Mouse (Mus musculus) CH12.LX (cell line): ENCODE results near the gene Tdrd7. TPM values are rescaled to one million over a fixed set of nuclear protein-coding genes. Genes with fewer than 3 reads are reported as not detected.

Source experiments
- DNase-seq: peaks from one replicate; pipeline ENCODE4 v3.0.0-alpha.2; 2013; ENCODE audit errors: extremely low read depth
- H3K27ac ChIP-seq: 2 replicates; pipeline ENCODE4 v1.5.1; 2012; ENCODE audit warnings: low read depth, mild to moderate bottlenecking, control low read depth, moderate library complexity; ENCODE audit not compliant: insufficient read depth
- H3K27me3 ChIP-seq: replicated peaks from 2 replicates; pipeline ENCODE3; 2012; ENCODE audit warnings: inconsistent platforms
- H3K36me3 ChIP-seq, 2 experiments: replicated peaks in 1 of 2; 2 replicates each; pipeline versions ENCODE3 to v1.6.1; 2012; ENCODE audit warnings: inconsistent platforms in 1 of 2, low read length in 1 of 2, mild to moderate bottlenecking in 1 of 2, mixed read lengths in 1 of 2, moderate library complexity in 1 of 2; ENCODE audit not compliant: control insufficient read depth in 1 of 2, insufficient read depth in 1 of 2
- H3K4me1 ChIP-seq, 2 experiments: 2 replicates each; pipeline ENCODE4 v1.6.1; 2012; ENCODE audit warnings: inconsistent platforms in 1 of 2, moderate library complexity in 1 of 2; ENCODE audit not compliant: insufficient read depth in 2 of 2, control insufficient read depth in 1 of 2
- H3K4me2 ChIP-seq: 2 replicates; pipeline ENCODE4 v1.6.1; 2012; ENCODE audit warnings: low read depth, mild to moderate bottlenecking, control low read depth; ENCODE audit not compliant: poor library complexity, insufficient read depth, severe bottlenecking
- H3K4me3 ChIP-seq, 3 experiments: fragments of 150-350 bp in 1 of 3; sonication (generic) in 1 of 3; replicated peaks in 1 of 3; 2 replicates each; pipeline versions ENCODE3 to v1.5.1; 2011 to 2012; ENCODE audit warnings: low read depth in 2 of 3, low read length in 2 of 3, mild to moderate bottlenecking in 2 of 3, moderate library complexity in 2 of 3, control low read depth in 1 of 3, improper control_type of control experiment in 1 of 3, inconsistent platforms in 1 of 3, mixed read lengths in 1 of 3; ENCODE audit not compliant: poor library complexity in 1 of 3
- H3K79me2 ChIP-seq: replicated peaks from 2 replicates; pipeline ENCODE4 v1.6.1; 2012; ENCODE audit warnings: mild to moderate bottlenecking, moderate library complexity; ENCODE audit not compliant: control insufficient read depth, poor library complexity, insufficient read depth, severe bottlenecking; ENCODE audit errors: extremely low read depth
- H3K9ac ChIP-seq: 2 replicates; pipeline ENCODE4 v1.6.1; 2012; ENCODE audit warnings: low read depth, mild to moderate bottlenecking, control low read depth, moderate library complexity; ENCODE audit not compliant: insufficient read depth
- H3K9me3 ChIP-seq: replicated peaks from 2 replicates; pipeline ENCODE3; 2012; ENCODE audit warnings: low read length, inconsistent platforms, mixed read lengths
- CHD1 ChIP-seq: IDR thresholded peaks from 2 replicates; pipeline ENCODE4 v1.6.1; 2012; ENCODE audit warnings: low read depth, low read length, improper control_type of control experiment, inconsistent platforms
- E2F4 ChIP-seq: IDR thresholded peaks from 2 replicates; pipeline ENCODE4 v1.6.1; 2011; ENCODE audit warnings: low read depth, low read length, improper control_type of control experiment; ENCODE audit not compliant: insufficient replicate concordance
- EP300 ChIP-seq: IDR thresholded peaks from 2 replicates; pipeline ENCODE4 v1.6.1; 2011; ENCODE audit warnings: low read length, improper control_type of control experiment
- ETS1 ChIP-seq: conservative IDR thresholded peaks from 2 replicates; pipeline ENCODE4 v1.6.1; 2012; ENCODE audit warnings: low read depth, mild to moderate bottlenecking, inconsistent platforms, low read length, improper control_type of control experiment, moderate library complexity
- GABPA ChIP-seq: IDR thresholded peaks from 2 replicates; pipeline ENCODE4 v1.6.1; 2012; ENCODE audit warnings: low read depth, low read length, improper control_type of control experiment, inconsistent platforms; ENCODE audit not compliant: insufficient replicate concordance
- HCFC1 ChIP-seq: IDR thresholded peaks from 2 replicates; pipeline ENCODE4 v1.6.1; 2012; ENCODE audit warnings: low read depth, mild to moderate bottlenecking, inconsistent platforms, low read length, improper control_type of control experiment
- IRF4 ChIP-seq: IDR thresholded peaks from 2 replicates; pipeline ENCODE4 v1.6.1; 2014; ENCODE audit warnings: low read depth, mild to moderate bottlenecking, inconsistent platforms, low read length, improper control_type of control experiment
- JUND ChIP-seq: conservative IDR thresholded peaks from 2 replicates; pipeline ENCODE4 v1.6.1; 2011; ENCODE audit warnings: low read depth, low read length, improper control_type of control experiment
- KAT2A ChIP-seq: IDR thresholded peaks from 2 replicates; pipeline ENCODE4 v1.6.1; 2012; ENCODE audit warnings: low read length, improper control_type of control experiment, inconsistent platforms; ENCODE audit not compliant: insufficient replicate concordance
- MAFK ChIP-seq: IDR thresholded peaks from 2 replicates; pipeline ENCODE4 v1.6.1; 2011; ENCODE audit warnings: low read length, improper control_type of control experiment; ENCODE audit not compliant: insufficient replicate concordance
- MAX ChIP-seq: IDR thresholded peaks from 2 replicates; pipeline ENCODE4 v1.6.1; 2011; ENCODE audit warnings: low read length, improper control_type of control experiment
- MEF2A ChIP-seq: IDR thresholded peaks from 2 replicates; pipeline ENCODE4 v1.6.1; 2014; ENCODE audit warnings: low read depth, mild to moderate bottlenecking, inconsistent platforms, low read length, improper control_type of control experiment, borderline replicate concordance
- MXI1 ChIP-seq: IDR thresholded peaks from 2 replicates; pipeline ENCODE4 v1.6.1; 2011; ENCODE audit warnings: mild to moderate bottlenecking, low read depth, low read length, improper control_type of control experiment
- MYC ChIP-seq: IDR thresholded peaks from 2 replicates; pipeline ENCODE4 v1.6.1; 2011; ENCODE audit warnings: low read depth, mild to moderate bottlenecking, improper control_type of control experiment, low read length
- POLR2A ChIP-seq: IDR thresholded peaks from 2 replicates; pipeline ENCODE4 v1.6.1; 2011; ENCODE audit warnings: low read depth, mild to moderate bottlenecking, improper control_type of control experiment, low read length
- POLR2AphosphoS2 ChIP-seq: IDR thresholded peaks from 2 replicates; pipeline ENCODE4 v1.6.1; 2011; ENCODE audit warnings: low read depth, low read length, improper control_type of control experiment
- RCOR1 ChIP-seq: conservative IDR thresholded peaks from 2 replicates; pipeline ENCODE4 v1.6.1; 2012; ENCODE audit warnings: low read depth, mild to moderate bottlenecking, inconsistent platforms, low read length, improper control_type of control experiment
- SIN3A ChIP-seq: IDR thresholded peaks from 2 replicates; pipeline ENCODE4 v1.6.1; 2012; ENCODE audit warnings: low read length, improper control_type of control experiment, inconsistent platforms
- SMC3 ChIP-seq: IDR thresholded peaks from 2 replicates; pipeline ENCODE4 v1.6.1; 2011; ENCODE audit warnings: low read depth, low read length, improper control_type of control experiment
- TCF12 ChIP-seq: IDR thresholded peaks from 2 replicates; pipeline ENCODE4 v1.6.1; 2014; ENCODE audit warnings: low read depth, mild to moderate bottlenecking, inconsistent platforms, low read length, improper control_type of control experiment
- USF1 ChIP-seq: IDR thresholded peaks from 2 replicates; pipeline ENCODE4 v1.6.1; 2014; ENCODE audit warnings: low read depth, mild to moderate bottlenecking, inconsistent platforms, low read length, improper control_type of control experiment
- ZC3H11A ChIP-seq: IDR thresholded peaks from 2 replicates; pipeline ENCODE4 v1.6.1; 2012; ENCODE audit warnings: low read depth, mild to moderate bottlenecking, inconsistent platforms, low read length, improper control_type of control experiment
- ZMIZ1 ChIP-seq: IDR thresholded peaks from 2 replicates; pipeline ENCODE4 v1.6.1; 2012; ENCODE audit warnings: low read depth, mild to moderate bottlenecking, inconsistent platforms, low read length, improper control_type of control experiment
- dilution Hi-C: fragments of 300-500 bp; cut with MboI; formaldehyde crosslinking; loops from 2 replicates; pipeline ENCODE4 v1.14.3; 2020; ENCODE audit warnings: low sequenced_read_pairs; ENCODE audit not compliant: extremely low pct_unique_long_range_greater_than_20kb, extremely low pct_ligation_motif_present
- in situ Hi-C: fragments of 300-500 bp; cut with MboI; formaldehyde crosslinking; loops from 3 replicates; pipeline ENCODE4 v1.14.3; 2019; ENCODE audit warnings: low sequenced_read_pairs, low pct_ligation_motif_present, low pct_unique_long_range_greater_than_20kb, mixed read lengths
- polyA plus RNA-seq: library from polyadenylated mRNA; unstranded; fragments of >175 nt; gene quantifications from 2 replicates; pipeline ENCODE4 v1.2.1, GENCODE M21; 2012; ENCODE audit warnings: low read depth; ENCODE audit not compliant: insufficient read length
- total RNA-seq, 2 experiments: library from RNA; depleted of rRNA; stranded (reverse); fragments of 300-350 nt in 1 of 2; fragments of >200 nt in 1 of 2; gene quantifications; 2 replicates each; pipeline ENCODE4 v1.2.3; 2012 to 2014

Tdrd7 gene
- total and polyA plus RNA-seq, 3 experiments: 1.6 to 2.9 (median 2.7) TPM

- TF ChIP-seq EP300 (peak; percentile 88), ZMIZ1 (0 out of 2 replicates have a peak, but pooled peaks have one; percentile 2), POLR2AphosphoS2 (no peak), USF1 (no peak), RCOR1 (peak; percentile 80; the same call in 1 of the 2 replicates), HCFC1 (no peak), JUND (peak; percentile 91), SMC3 (no peak), KAT2A (no peak), GABPA (no peak), MAFK (peak; percentile 28; the same call in 1 of the 2 replicates)
Observed at GRCm38 (mm10) chr4:46041761-46042504, 76.8 kb downstream of the Tdrd7 start (continued).

- Histone ChIP-seq H3K27me3 (peaks cover 27% of the 10 kb centered on the region), H3K79me2 (no peaks in the 10 kb centered on the region), H3K27ac (peak overlapping the region; percentile 25; the same call in 1 of the 2 replicates), H3K4me1 (peaks cover 26 to 69% of the 10 kb centered on the region in 2 experiments), H3K4me3 (no peak overlapping the region), H3K9me3 (no peaks in the 10 kb centered on the region)
- in situ Hi-C loops (no loop called here), dilution Hi-C loops (no loop called here)
- DNase-seq: no peak
- peak; percentile 42; the same call in 1 of the 2 replicates for TF ChIP-seq IRF4
- peak; percentile 27; the same call in 1 of the 2 replicates for TF ChIP-seq ETS1
- TF ChIP-seq ZC3H11A: no peak
- TF ChIP-seq MEF2A: peak; percentile 36; the same call in 1 of the 2 replicates
- TF ChIP-seq CHD1: no peak
- TF ChIP-seq, all 38 proteins: peak for 3
- Histone ChIP-seq H3K4me2 (peak overlapping the region; percentile 76), H3K36me3 (no peaks in the 10 kb centered on the region), H3K9ac (no peak overlapping the region)
Observed at GRCm38 (mm10) chr4:46042505-46042850, 77.3 kb downstream of the Tdrd7 start.

GRCm38 (mm10) chr4:46043361-46043760, 78.2 kb downstream of the Tdrd7 start:
- dilution Hi-C loops: no loop called here
- H3K4me1 ChIP-seq: peaks cover 34 to 77% of the 10 kb centered on the region in 2 experiments
- in situ Hi-C loops: no loop called here
- H3K27me3 ChIP-seq: peaks cover 18% of the 10 kb centered on the region
- H3K4me3 ChIP-seq: no peak overlapping the region
- no peak overlapping the region for H3K4me2 ChIP-seq
- no peaks in the 10 kb centered on the region for H3K79me2 ChIP-seq
- TF ChIP-seq ZMIZ1 (no peak), MXI1 (no peak), GABPA (no peak), MYC (no peak), MAX (no peak), POLR2A (no peak), TCF12 (no peak), E2F4 (no peak), MEF2A (no peak), SIN3A (no peak)
- H3K9me3 ChIP-seq: no peaks in the 10 kb centered on the region
- DNase-seq: no peak
- no peaks in the 10 kb centered on the region for H3K36me3 ChIP-seq
- H3K27ac ChIP-seq: no peak overlapping the region
- H3K9ac ChIP-seq: no peak overlapping the region
